In the genomic region with DNA sequence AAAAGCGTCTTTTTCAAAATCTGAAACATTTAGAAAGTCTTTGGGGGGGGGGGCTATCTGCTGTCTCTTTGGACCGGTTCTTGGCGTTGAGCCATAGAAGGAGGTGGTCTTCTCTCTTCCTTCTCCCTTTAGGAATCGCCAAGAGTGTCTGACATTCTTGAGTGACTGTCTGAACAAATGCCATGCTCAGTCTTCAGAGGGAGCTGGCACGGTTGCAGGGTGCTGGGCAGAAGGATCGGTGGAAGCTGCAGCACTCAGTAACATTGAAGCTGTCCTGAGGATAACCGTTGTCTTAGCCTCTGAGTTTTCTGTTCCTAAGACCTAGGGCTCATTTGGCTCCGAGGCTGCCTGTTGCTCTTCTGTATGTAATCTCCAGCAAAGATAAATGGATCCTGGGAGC, we compare ENCODE assay signal across 10 mouse cellular contexts. TPM values are rescaled to one million over a fixed set of nuclear protein-coding genes. Genes with fewer than 3 reads are reported as not detected.
DNase-seq lines count a peak whose midpoint lies in the region; ATAC-seq and TF ChIP-seq lines count a peak whose summit lies in the region.
"Had no signal": no experiment of that assay in that cellular context is flagged by ENCODE, and none has a peak within 500 bp of the region (broad histone marks: within the 10 kb centered on the region; RNA-seq: fewer than 3 reads in every experiment).

No protein-coding gene starts in this region.

- TF ChIP-seq CTCF in gastrocnemius, adult 2 months (IDR thresholded peaks at IDR 0.05) = no peak
- TF ChIP-seq CTCF in liver, postnatal 0 days (IDR thresholded peaks at IDR 0.05; ENCODE audit: low read depth) = no peak
- TF ChIP-seq CTCF in kidney, adult 2 months (conservative IDR thresholded peaks at IDR 0.05; ENCODE audit: insufficient read depth, insufficient read length, low read depth, low read length) = no peak

- no peak overlapping the region for H3K9ac ChIP-seq in liver, embryonic 11.5 days (ENCODE audit: low read depth, low read length)
- H3K9ac ChIP-seq in liver, postnatal 0 days (replicated peaks) = no peak overlapping the region
- H3K9ac ChIP-seq: hindbrain, embryonic 15.5 days had no signal

- H3K4me3 ChIP-seq in gastrocnemius, adult 2 months = peak overlapping the region; percentile 41
- no peak overlapping the region for H3K4me3 ChIP-seq in liver, embryonic 11.5 days (ENCODE audit: low read depth, low read length)
- H3K4me3 ChIP-seq in brown adipose tissue, adult 24 weeks (ENCODE audit: insufficient read depth, low read depth, low read length) = peak overlapping the region; percentile 43
- no peak overlapping the region for H3K4me3 ChIP-seq in liver, postnatal 0 days (ENCODE audit: low read depth, low read length)
- no peak overlapping the region for H3K4me3 ChIP-seq in kidney, adult 2 months (ENCODE audit: insufficient read depth, low read depth, low read length)
- H3K4me3 ChIP-seq: hindbrain, embryonic 15.5 days had no signal

- H3K9me3 ChIP-seq in liver, embryonic 11.5 days (ENCODE audit: control insufficient read depth, low read length) = no peaks in the 10 kb centered on the region
- H3K9me3 ChIP-seq in liver, postnatal 0 days (ENCODE audit: low read length) = no peaks in the 10 kb centered on the region
- H3K9me3 ChIP-seq: hindbrain, embryonic 15.5 days had no signal

- TF ChIP-seq EP300 in liver, postnatal 0 days (IDR thresholded peaks at IDR 0.05; ENCODE audit: low read depth) = no peak

- intact Hi-C loops in gastrocnemius, adult 2 months (cut with DNase I) = no loop called here
- intact Hi-C loops in gastrocnemius, postnatal 36 days (cut with DNase I) = no loop called here

- H3K27me3 ChIP-seq in liver, embryonic 11.5 days (replicated peaks; ENCODE audit: control insufficient read depth, insufficient read depth, low read length) = no peaks in the 10 kb centered on the region
- H3K27me3 ChIP-seq in liver, postnatal 0 days (ENCODE audit: insufficient read depth, low read length) = no peaks in the 10 kb centered on the region
- H3K27me3 ChIP-seq in kidney, adult 2 months (replicated peaks; ENCODE audit: control insufficient read depth, insufficient read depth, low read length) = no peaks in the 10 kb centered on the region
- H3K27me3 ChIP-seq: hindbrain, embryonic 15.5 days had no signal

- peak overlapping the region; percentile 6; the same call in 1 of the 2 replicates for H3K4me2 ChIP-seq in liver, embryonic 11.5 days
- peak overlapping the region; percentile 40; the same call in 1 of the 2 replicates for H3K4me2 ChIP-seq in liver, postnatal 0 days (ENCODE audit: low read depth, low read length)

- WGBS in liver, embryonic 11.5 days = 73% methylated on average over 8 of the region's 8 CpGs
- WGBS in liver, postnatal 0 days (ENCODE audit: insufficient replicate concordance) = 65% methylated on average over 8 of the region's 8 CpGs
- WGBS in kidney, adult 2 months = 45% methylated on average over 8 of the region's 8 CpGs

- peak overlapping the region; percentile 72 for H3K27ac ChIP-seq in gastrocnemius, adult 2 months
- H3K27ac ChIP-seq in liver, embryonic 11.5 days (ENCODE audit: low read depth, low read length) = no peak overlapping the region
- H3K27ac ChIP-seq in brown adipose tissue, adult 24 weeks (replicated peaks; ENCODE audit: low read depth, low read length) = 0 out of 2 replicates have a peak overlapping the region, but pooled peaks have one; percentile 35
- no peak overlapping the region for H3K27ac ChIP-seq in liver, postnatal 0 days (ENCODE audit: low read depth)
- H3K27ac ChIP-seq in kidney, adult 2 months (ENCODE audit: insufficient read depth, low read depth, low read length) = no peak overlapping the region
- H3K27ac ChIP-seq: hindbrain, embryonic 15.5 days had no signal

- peak; percentile 62 for DNase-seq in gastrocnemius, adult 2 months
- DNase-seq in gastrocnemius, postnatal 36 days = no peak
- no peak for DNase-seq in liver, embryonic 11.5 days (ENCODE audit: low spot score)
- no peak for DNase-seq in liver
- DNase-seq in liver, postnatal 0 days = no peak
- no peak for DNase-seq in kidney, adult 2 months

- TF ChIP-seq POLR2A in kidney, adult 2 months (IDR thresholded peaks at IDR 0.05; ENCODE audit: low read depth, low read length) = no peak

- H3K4me1 ChIP-seq in liver, embryonic 11.5 days (replicated peaks; ENCODE audit: control insufficient read depth, insufficient read depth, low read length) = peaks cover 20% of the 10 kb centered on the region
- peaks cover 6% of the 10 kb centered on the region for H3K4me1 ChIP-seq in brown adipose tissue, adult 24 weeks (ENCODE audit: control insufficient read depth, insufficient read depth, insufficient read length, low read length)
- H3K4me1 ChIP-seq in liver, postnatal 0 days (ENCODE audit: insufficient read depth) = peaks cover 34% of the 10 kb centered on the region
- H3K4me1 ChIP-seq in kidney, adult 2 months (ENCODE audit: control insufficient read depth, insufficient read depth, low read length) = peaks cover 14% of the 10 kb centered on the region

- ATAC-seq in liver, embryonic 11.5 days (replicated peaks; ENCODE audit: low FRiP score) = no peak
- no peak for ATAC-seq in liver, postnatal 0 days
- no peak for ATAC-seq in megakaryocyte-erythroid progenitor cell, adult 5-6 weeks (replicated peaks; ENCODE audit: low FRiP score, low TSS enrichment, poor library complexity, severe bottlenecking)
- ATAC-seq: forebrain, embryonic 14.5 days had no signal

- no peaks in the 10 kb centered on the region for H3K36me3 ChIP-seq in liver, embryonic 11.5 days (ENCODE audit: control insufficient read depth, insufficient read depth, low read length)
- no peaks in the 10 kb centered on the region for H3K36me3 ChIP-seq in liver, postnatal 0 days (replicated peaks; ENCODE audit: insufficient read depth, low read length)
- H3K36me3 ChIP-seq in kidney, adult 2 months (ENCODE audit: control insufficient read depth, insufficient read depth, low read length) = no peaks in the 10 kb centered on the region
- H3K36me3 ChIP-seq: hindbrain, embryonic 15.5 days had no signal

RNA-seq across cellular contexts. Expression of gene Mmd, which starts 3.1 kb away (rescaled TPM):
- total RNA-seq in gastrocnemius, adult 2 months (2021) = 1 to 10 TPM; 9.2 to 9.5 TPM
- 1 to 10 TPM; 9.1 to 9.3 TPM for total RNA-seq in gastrocnemius, postnatal 36 days (2021)
- 16.3 and 17.1 TPM in 2 replicates for polyA plus RNA-seq in liver, embryonic 11.5 days (2014; fragmentation: Nextera tagmentation; extraction: Ambion mirVana)
- 265 and 375 TPM in 2 replicates for polyA plus RNA-seq in brown adipose tissue, adult 24 weeks (2012; ENCODE audit: insufficient read depth, insufficient read length, missing spikeins)
- polyA plus RNA-seq in liver, postnatal 0 days (2015; fragmentation: Nextera tagmentation; extraction: Ambion mirVana) = 51.1 and 54.4 TPM in 2 replicates
- polyA plus RNA-seq in kidney, adult 2 months (2012; rRNA removed) = 27.6 and 29.1 TPM in 2 replicates
- 12.5 and 21.9 TPM in 2 replicates for total RNA-seq in megakaryocyte-erythroid progenitor cell, adult 5-6 weeks (2014; fragmentation: Nextera tagmentation)
- 14.6 and 19.7 TPM in 2 replicates for total RNA-seq in megakaryocyte-erythroid progenitor cell, adult 5-6 weeks (2017)

Comparison
In these comparisons a context has a peak if more than half of its experiments do, and no peak if none do; other contexts are left out.
1. H3K27ac ChIP-seq: peak in gastrocnemius, adult 2 months (single experiment) and brown adipose tissue, adult 24 weeks (single experiment); none in liver, embryonic 11.5 days (single experiment), liver, postnatal 0 days (single experiment) and kidney, adult 2 months (single experiment).
2. H3K4me3 ChIP-seq: peak in gastrocnemius, adult 2 months (single experiment) and brown adipose tissue, adult 24 weeks (single experiment); none in liver, embryonic 11.5 days (single experiment), liver, postnatal 0 days (single experiment) and kidney, adult 2 months (single experiment).